Mouse (Mus musculus): ENCODE data around the gene Cmip. TPM values are rescaled to one million over a fixed set of nuclear protein-coding genes. Genes with fewer than 3 reads are reported as not detected.
A peak's percentile ranks its signal among the peaks of the same experiment; 100 is the strongest.

The Cmip gene
- polyA plus RNA-seq, 1 experiment = 38.4 TPM

GRCm38 (mm10) chr8:117464525-117464924 is 207.7 kb downstream of the Cmip start:
- no peak for DNase-seq (ENCODE audit: low read depth)

DNA sequence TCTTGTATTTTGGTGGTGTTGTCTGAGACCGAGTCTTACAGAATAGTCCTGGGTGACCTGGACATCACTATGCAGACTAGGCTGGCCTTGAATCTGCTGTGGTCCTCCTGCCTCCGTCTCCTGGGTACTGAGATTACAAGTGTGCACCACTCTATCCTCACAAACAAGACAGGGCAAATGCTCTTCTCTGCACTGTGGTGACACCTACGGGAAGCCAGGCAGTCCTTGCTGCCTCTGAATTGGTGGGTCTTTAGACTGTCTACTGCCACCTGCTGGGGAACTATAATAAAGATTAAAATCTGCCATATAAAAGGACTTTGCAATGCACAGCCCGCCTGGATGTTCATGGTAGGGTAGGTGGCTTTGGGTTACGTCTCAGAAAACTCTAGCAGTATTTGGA is 208.4 kb downstream of the Cmip start:
- DNase-seq (ENCODE audit: low read depth) = no peak

DNA sequence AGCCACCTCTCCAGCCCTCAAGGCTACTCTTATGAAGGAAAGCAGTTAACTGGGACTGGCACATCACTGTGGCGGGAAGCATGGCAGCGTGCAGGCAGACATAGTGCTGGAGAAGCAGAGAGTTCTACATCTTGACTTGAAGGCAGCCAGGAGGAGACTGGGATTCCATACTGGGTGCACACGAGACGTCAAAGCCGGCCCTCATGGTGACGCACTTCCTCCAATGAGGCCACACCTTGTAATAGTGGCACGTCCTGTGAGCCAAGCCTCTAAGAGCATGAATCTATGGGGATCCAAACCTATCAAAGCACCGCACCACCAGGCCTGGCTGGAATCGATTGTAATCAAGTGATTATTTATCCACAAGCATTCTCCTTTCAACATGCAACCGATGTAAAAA is 210.6 kb downstream of the Cmip start:
- DNase-seq (ENCODE audit: low read depth) = no peak

- DNase-seq (ENCODE audit: low read depth) = no peak
Measured at GRCm38 (mm10) chr8:117469431-117470341, 212.8 kb downstream of the Cmip start.

DNA sequence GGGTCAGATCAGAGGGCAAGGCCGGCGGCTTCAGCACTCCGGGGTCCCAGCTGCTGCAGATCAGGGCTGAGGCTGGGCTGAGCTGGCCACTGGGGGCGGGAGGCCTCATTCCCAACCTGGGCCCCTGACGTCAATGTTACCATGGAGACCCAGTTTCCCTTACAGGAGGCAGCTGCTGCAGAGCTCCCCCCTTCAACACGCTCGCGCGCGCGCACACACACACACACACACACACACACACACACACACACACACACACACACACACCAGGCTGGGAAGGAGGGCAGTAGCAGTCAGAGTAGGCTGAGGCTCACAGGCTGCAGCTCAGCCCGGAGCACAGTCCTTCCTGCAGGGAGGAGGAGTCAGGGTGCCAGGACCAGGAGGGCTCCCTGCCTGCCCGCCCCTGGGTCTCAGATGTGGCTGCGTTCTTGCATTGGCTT is 213.5 kb downstream of the Cmip start:
- DNase-seq (ENCODE audit: low read depth) = no peak

GRCm38 (mm10) chr8:117471174-117471573 is 214.3 kb downstream of the Cmip start:
- no peak for DNase-seq (ENCODE audit: low read depth)

- no peak for DNase-seq (ENCODE audit: low read depth)
Measured at GRCm38 (mm10) chr8:117471655-117472054, 214.8 kb downstream of the Cmip start.

- no peak for DNase-seq (ENCODE audit: low read depth)
Measured at GRCm38 (mm10) chr8:117472332-117472731, 215.5 kb downstream of the Cmip start.

GRCm38 (mm10) chr8:117474944-117475343 is 218.1 kb downstream of the Cmip start:
- DNase-seq (ENCODE audit: low read depth) = no peak

GRCm38 (mm10) chr8:117475819-117476218 is 219.0 kb downstream of the Cmip start:
- DNase-seq (ENCODE audit: low read depth) = no peak

- DNase-seq (ENCODE audit: low read depth) = no peak
Measured at GRCm38 (mm10) chr8:117478082-117478481, 221.2 kb downstream of the Cmip start.

GRCm38 (mm10) chr8:117479996-117480395 is 223.1 kb downstream of the Cmip start:
- no peak for DNase-seq (ENCODE audit: low read depth)

DNA sequence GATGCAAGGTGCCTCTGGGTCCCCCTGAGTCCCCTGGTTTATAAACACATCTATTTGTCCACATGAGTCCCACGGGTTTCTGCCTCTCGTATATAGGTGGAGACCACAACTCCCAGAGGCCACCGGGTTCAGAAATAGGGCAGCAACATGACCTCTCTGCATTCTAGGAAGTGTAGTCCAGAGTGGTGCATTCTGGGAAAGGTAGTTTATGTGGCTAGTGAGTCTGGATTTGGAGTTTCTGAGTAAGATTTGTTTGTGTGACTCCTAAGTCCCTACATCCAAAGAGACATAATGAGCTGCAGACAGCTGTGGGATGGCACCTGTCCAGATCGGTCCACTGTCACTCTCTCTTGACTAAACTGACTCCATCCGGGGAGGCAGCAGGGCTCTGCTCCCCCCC is 223.7 kb downstream of the Cmip start:
- no peak for DNase-seq (ENCODE audit: low read depth)

DNA sequence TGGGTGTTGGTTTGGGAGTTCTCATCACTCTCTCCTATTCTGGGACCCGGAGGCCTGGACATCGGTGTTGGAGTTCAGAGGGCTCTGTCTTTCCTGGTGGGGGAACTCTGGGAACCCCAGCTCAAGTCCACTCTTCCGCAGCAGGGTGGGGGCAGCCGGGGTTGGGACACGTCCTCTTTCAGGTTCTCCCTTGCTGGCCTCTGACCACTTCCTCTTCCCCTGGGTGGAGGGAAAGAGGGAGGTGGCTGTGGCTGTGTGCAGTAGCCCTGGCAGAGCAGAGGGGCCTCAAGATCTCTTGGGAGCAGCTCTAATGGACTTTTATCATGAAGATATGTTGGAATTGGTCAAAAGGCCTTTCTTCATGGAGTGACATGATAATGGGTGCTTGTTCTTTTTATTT is 225.0 kb downstream of the Cmip start:
- no peak for DNase-seq (ENCODE audit: low read depth)

GRCm38 (mm10) chr8:117484731-117485130 is 227.9 kb downstream of the Cmip start:
- DNase-seq (ENCODE audit: low read depth) = no peak

- DNase-seq (ENCODE audit: low read depth) = no peak
Measured at GRCm38 (mm10) chr8:117485316-117485715, 228.5 kb downstream of the Cmip start.

DNA sequence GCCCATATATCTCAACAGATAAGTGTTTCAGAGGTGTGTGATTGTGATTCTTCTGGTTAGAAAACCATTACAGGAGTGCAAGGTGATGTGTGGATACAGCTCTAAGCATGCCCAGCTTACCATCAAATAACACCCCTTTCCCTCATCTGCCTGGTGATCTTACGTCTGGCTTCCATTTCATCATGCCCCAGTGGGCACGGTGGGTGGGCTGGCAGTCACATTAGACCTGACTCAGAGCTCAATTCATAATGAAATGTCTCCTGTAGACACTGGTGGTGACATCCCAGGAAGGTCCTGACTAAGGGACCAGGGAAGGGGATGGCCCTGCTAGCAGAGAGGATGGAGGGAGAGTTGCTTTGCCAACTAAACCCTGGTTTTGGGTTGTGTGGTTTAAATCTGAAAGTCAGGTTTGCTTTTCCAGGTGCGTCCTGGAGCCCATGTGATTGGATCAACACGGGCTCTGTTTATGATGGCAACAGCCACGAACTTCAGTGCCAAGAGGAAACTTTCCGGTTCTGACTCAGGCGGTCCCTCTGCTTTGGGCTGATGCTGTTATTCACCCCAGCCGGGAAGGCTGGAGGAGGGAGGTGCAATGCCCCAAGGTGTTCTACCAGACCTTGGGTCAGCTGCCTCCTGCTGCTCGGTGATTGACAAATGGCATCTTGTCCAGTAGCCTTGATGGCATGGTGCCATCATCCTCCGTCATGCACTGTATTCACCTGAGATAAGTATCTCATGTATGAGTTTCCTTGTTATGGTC is 231.6 kb downstream of the Cmip start:
- peak; percentile 86 for DNase-seq (ENCODE audit: low read depth)

DNA sequence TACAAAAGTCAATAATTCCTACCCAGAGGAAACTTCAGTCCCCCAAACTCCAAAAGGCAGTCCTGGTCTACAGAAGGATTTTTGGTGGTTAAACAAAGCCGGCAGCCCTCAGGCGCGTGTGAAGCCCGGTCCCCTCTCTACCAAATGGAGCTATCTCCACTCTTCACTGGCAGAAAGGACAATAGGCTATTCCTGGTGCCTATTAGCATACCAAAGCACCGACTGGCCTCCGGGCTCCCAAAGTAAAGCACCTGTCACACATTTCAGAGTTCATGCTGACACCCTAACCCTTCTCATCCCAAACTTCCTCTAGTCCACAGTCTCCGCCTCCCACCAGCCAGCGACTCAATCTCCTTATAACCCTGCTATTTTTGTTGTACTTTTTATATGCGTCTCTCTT is 236.7 kb downstream of the Cmip start:
- no peak for DNase-seq (ENCODE audit: low read depth)

DNA sequence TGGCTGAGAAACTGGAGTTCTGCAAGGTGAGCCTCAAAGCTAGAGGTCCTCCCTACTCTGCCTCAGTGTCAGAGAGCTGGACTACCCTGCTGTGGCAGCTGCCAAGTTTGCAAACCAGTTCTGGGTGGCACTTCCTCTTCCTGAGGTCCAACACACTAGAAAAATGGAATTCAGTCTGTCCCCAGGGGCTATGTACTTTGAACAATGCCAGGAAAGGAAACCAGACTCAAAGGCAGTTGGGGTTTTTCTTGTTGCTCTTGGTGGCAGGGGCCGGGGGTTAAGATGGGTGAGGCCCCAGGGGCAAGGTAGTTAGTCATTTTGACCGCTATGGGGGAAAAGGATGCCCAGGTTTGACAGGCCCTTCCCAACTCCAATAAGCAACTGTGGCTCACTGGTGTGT is 238.0 kb downstream of the Cmip start:
- no peak for DNase-seq (ENCODE audit: low read depth)

- no peak for DNase-seq (ENCODE audit: low read depth)
Measured at GRCm38 (mm10) chr8:117498179-117498914, 241.5 kb downstream of the Cmip start, which contains the start of gene Plcg2. Gene Plcg2 (plus strand): TSS chr8:117498291.

DNA sequence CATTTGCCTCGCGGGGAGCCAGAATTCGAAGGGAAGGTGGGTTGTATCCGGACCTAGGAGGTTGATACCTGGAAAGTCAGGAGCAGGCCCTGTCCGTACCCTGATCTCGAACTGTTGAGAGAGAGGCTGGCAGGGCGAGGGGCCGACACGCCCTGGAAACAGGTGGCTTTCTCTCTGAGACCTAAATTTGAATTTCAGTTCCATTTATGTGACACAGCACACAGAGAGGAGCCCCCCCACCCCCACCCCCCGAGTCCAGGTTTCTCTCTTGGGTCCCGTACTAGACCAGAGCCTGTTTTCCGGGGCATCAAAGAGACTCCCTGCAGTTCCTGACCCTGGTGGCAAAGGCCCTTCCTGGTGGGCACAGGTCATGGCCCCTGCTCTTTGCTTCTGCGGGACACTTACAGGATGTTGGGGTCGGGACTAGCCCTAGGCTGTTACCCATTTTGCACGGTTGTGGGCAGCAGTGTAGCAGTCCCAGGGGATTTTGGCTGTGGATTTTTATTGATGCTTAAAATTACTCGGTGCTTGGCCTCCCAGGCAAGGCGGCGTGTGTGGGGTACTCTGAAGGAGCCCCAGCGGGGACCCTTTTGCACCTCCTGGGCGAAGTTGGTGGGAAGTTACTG is 242.2 kb downstream of the Cmip start:
- DNase-seq (ENCODE audit: low read depth) = no peak

All from gonadal fat pad, adult 2 months (tissue).